Mouse (Mus musculus): ENCODE results near the gene Cabp7. TPM values are rescaled to one million over a fixed set of nuclear protein-coding genes. Genes with fewer than 3 reads are reported as not detected.

Cabp7 gene
- under 1 TPM; 0.15 to 0.31 TPM for polyA plus RNA-seq (2017; shearing (Covaris generic))

DNA sequence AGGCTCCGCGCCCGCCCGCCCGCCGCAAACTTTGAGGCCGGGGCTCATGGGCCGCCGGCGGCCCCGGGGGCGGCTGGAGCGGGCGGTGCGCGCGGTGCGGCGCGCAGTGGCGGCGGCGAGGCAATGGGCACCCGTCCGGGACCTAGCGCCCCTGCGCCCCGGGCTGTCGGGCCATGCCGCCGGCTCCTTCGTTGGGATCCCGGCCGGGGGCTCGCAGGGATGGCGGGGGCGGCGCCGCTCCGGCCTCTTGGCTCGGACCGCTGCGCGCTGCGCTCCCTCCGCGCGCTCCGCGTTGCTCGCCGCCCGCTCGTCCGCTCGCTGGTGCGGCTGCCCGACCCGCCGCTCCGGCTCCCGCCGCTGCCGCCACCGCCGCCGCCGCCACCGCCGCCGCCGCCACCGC, at the start of gene Cabp7:
Gene Cabp7, minus strand, starts transcription at position 46 of the 400 bp plus-strand sequence.
- no peak for ATAC-seq

DNA sequence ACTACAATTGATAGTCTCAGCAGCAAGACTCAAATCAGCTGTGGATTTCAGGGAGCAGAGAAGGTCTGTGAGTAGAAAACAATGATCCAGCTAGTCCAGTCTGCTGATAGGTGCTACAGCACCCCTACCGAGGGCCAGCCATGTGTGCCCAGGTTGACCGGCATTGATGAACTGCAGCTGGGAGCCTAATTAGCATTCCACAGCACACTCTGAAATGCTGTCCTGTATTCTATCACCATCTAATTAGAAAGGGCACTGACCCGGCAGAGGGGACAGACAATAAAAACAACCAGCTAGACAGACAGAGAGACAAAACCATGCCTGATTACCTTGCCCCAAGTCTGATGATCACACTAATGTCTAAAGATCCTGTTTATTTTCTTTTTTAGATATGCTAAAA, 46.4 kb upstream of the Cabp7 start:
- no peak for ATAC-seq

GRCm38 (mm10) chr11:4791549-4791948, 45.0 kb upstream of the Cabp7 start:
- ATAC-seq, result no peak

GRCm38 (mm10) chr11:4789691-4790090, 43.1 kb upstream of the Cabp7 start:
- ATAC-seq, result no peak

GRCm38 (mm10) chr11:4784629-4785142, 38.1 kb upstream of the Cabp7 start:
- no peak for ATAC-seq

DNA sequence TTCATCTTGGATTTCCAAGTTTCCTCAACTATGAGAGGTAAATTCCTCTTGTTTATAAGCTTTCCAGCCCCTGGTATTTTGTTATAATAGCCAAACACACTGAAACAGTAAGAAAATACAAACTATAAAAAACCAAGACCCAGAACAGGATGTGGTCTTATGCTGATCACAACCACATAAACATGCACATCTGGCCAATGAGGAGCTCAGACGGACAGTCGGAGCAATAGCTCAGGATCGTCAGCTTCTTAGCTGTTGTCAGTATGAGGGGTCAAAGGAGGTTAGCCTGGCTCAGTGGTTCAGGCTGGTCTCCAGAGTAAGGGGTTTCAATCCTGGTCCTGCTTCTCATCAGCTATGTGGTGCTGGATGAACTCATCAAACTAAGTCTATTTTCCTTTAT, 36.5 kb upstream of the Cabp7 start:
- peak; percentile 36 for ATAC-seq

GRCm38 (mm10) chr11:4780927-4781326, 34.3 kb upstream of the Cabp7 start:
- no peak for ATAC-seq

DNA sequence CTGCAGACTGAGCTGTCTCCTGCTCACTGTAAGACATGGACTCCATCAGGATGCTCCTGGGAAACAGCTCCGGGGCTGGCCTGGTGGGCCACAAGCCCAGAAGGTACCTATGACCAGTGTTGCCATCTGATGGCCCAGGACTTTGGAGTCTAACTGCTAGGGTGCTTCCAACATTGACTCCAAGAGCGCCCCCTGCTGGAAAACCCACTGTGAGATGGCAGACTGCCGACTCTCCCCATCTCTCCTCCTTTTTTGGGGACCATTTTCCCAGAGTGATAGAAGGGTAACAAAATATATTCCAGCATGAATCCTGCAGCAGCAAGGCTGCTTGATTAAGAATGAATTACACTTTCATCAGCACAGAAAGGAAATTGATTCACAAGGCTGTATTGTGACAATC, 26.3 kb upstream of the Cabp7 start:
- ATAC-seq, result no peak

- no peak for ATAC-seq
Measured at GRCm38 (mm10) chr11:4771756-4772155, 25.2 kb upstream of the Cabp7 start.

DNA sequence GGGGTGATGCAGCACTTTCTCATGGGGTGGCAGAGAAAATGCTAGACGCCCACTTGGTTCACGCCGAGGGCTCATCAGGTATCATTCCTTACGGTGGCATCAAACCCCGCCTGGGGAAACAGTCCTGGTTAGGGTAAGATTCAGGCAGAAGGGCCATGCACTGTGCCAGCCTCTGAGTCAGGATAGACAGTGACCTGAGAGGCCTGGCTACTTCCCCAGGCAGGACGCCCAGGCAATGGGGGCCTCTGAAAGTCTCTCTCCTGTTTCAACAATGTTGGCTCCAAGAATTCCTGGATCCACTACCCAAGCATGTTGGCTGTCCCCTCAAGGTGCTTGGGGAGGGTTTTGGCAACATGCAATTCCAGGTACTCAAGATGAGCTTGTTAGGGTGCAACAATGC, 23.3 kb upstream of the Cabp7 start:
- no peak for ATAC-seq

GRCm38 (mm10) chr11:4769293-4769692, 22.7 kb upstream of the Cabp7 start:
- no peak for ATAC-seq

DNA sequence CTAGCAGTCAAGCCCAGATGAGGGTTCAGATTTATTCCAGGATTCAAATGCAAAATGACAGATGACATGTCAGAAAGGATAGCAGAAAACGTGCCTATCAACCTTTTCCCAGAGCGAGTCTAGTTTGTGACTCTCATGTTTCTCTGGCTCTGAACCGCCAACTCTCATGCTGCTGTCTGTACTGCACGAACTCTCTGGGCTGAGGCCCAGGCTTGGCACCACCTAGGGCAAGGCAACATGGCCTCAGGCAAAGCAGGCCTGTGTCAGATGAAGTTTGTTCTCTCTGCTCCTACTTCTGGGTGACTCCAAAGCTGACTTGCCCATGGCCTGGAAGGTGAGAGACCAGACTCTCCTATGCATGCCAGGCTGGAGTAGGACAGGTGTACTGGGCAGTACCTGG, 21.8 kb upstream of the Cabp7 start:
- ATAC-seq, result no peak

DNA sequence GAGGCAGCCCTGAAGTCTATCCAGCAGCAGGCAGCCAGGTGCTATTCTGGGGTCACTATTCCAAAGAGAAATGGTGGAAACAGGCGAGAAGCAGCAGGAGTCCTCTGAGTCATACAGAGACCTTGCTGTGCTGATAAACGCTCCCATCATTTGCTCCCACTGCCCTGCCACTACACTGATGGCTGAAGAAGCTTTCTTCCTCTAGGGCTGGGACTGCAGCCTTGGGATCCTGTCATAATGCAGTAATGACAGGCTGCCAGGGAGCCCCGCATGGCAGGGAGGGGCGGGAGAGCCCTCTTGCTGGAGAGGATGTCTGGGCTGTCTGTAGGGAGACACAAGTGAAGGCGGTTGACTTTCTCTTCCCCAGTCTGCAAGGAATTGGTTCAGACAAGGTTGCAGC, 17.9 kb upstream of the Cabp7 start:
- ATAC-seq, result no peak

DNA sequence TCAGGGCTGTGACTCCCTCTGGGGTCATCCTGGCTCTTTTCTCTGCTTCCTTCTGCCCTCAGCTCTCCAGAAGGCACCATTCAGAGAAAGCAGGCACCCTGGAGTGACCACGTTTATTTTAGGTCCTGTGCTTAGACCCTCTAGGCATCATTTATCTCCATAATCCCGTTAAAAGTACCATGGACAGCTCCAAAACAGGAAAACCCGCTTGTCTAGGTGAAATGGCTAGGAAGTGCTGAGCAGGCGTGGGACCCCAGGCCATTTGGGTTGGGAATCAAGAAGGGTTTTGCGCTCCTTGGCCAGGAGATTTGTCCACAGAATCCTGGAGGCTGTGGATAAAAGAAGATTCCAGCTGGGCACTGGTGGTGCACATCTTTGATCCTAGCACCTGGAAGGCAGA, 17.1 kb upstream of the Cabp7 start:
- ATAC-seq, result no peak

DNA sequence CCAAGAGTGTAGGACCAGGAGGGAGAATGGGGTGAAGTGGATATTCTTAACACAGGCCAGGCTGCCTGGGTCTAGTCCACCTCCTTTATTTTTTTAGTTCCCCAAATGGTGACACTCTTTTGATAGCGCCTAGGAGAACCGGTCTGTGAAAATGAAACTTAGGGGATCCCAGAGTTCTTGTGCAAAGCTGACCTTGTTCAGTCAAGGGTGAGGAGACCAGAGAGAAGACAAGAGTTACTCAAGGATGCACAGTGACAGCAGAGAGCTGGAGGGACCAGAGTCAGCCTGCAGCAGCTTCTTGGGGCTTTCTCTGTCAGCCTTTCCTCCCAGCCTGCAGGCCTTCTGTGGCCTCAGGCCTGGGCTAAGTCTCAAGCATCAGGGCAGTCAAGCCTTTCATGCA, 15.9 kb upstream of the Cabp7 start:
- no peak for ATAC-seq

DNA sequence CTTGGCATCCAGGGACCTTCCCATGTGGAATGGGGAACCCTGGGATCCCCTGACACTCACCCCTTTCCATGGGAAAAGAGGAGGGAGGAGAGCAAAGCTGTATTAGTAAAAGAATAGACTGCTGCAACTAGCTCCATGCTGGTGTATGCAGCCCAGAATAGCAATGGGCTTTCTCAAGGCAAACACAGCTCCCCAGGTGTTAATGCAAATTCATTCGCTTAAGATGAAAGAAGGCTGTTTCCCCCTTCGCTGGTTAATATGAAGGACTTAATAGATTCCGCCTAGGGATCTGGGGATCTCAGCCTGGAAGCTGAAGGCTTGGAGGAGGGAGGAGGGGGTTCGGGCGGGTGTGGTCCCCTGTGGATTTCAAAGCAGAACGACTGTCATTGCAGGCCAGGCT, 15.4 kb upstream of the Cabp7 start:
- ATAC-seq, result no peak

DNA sequence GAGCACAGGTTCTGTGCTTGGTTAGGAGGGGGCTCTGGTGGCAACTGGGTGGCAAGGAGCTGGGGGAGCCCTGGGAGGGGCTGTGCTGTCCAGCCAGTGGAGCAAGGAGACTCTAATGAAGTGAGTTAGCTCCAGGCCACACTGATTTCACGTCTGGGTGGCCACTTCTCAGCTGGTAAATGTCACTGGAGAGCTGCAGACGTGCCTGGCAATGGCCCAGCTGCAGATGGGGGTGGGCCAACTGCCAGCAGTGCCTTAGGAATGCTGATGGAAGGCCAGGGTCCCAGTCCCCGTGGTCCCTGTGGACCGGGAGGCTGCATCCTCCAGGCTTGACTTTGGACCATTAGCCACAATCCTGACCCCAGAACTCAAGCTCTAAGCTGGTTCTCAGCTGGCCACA, 13.9 kb upstream of the Cabp7 start:
- no peak for ATAC-seq

DNA sequence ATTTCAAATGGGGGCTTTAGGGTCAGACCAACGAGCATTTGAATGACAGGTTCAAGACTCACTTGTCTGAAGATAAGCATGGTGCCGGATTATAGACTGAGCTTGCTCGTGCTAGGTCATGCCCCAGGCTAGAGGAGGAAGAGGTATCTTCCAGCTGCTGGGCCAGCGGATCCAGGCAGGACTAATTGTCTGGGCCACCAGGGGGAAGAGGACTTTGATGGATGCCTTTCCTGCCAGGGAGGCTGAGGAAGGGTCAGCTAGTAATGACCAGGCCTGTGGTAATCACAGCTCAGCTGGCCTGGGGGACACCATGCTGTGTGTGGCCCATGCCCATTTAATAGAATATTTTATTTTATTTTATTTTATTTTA, 11.2 kb upstream of the Cabp7 start:
- ATAC-seq, result no peak

DNA sequence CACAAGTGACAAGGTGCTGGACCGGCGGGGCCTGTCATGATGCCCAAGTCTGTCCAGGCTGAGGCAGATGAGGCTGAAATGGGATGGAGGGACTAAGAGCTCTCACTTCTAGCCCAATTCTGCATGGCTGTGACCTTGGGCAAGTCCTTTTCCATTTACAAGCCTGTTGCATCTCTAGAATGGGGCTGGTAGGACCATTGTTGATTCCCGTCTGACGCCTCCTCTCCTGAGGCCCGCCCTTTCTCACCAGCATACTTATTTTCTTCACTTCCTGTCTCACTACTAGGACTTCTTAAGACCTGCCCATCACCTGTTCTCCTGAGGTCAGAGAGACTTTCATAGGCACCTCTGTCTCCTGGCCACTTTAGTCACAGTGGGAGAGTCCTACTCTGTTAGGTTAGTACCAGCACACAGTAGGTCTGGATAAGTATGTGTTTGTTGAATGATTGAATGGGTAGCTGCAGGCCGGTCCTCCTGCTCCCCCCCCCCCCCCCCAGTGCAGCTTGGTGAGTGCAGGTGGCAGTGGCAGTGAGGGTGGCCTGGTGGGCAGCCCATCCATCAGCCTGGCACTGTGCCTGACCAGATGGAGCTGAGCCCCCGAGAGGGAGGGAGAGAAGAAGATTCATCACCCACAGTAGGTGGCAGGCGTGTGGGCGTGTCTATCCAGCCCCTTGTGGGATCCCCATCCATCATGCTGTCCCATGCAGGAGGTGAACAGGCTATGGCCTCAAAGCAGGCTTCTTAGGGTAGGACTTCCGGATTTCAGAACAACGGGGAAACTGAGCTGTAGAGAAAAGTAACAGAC, 10.6 kb upstream of the Cabp7 start:
- no peak for ATAC-seq

DNA sequence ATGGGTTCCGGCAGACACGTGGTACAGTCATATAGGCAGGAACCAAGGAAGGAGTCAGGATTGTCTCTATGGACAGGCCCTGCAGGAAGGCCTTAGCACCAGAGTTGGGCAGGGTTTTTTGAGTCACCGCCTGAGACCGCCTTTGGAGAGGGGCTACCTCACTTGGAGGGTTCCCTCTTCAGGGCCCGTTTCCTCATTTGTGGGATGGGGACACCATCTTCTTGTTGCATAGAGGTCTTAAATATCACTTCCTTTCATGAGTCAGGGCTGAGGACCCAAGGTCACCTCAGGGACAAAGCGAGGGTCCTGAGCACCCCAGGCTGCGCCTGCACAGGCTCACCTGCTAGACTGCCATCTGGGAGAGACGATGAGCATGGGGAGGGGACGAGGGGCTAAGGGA, 9.9 kb upstream of the Cabp7 start:
- no peak for ATAC-seq

DNA sequence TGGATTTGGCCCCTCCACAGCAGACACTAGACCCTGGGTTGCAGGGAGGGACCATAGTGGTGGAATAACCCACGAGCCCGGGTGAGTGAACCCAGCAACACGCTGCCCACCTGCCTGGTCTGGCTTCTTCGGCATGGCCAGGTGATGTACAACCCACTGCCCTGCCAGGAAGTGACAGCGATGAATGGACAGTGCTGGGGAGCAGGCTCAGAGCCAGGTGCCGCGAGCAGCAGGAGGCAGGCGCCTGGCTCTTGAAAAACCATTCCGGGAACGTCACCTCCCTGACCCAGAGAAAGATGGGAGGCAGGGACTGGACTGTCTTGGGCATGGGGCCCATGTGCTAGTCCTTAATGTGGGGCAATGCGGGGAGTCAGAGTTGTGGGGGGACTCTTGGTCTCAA, 8.3 kb upstream of the Cabp7 start:
- no peak for ATAC-seq

GRCm38 (mm10) chr11:4754036-4754435, 7.5 kb upstream of the Cabp7 start:
- ATAC-seq, result no peak

GRCm38 (mm10) chr11:4752836-4753235, 6.3 kb upstream of the Cabp7 start:
- ATAC-seq, result no peak

DNA sequence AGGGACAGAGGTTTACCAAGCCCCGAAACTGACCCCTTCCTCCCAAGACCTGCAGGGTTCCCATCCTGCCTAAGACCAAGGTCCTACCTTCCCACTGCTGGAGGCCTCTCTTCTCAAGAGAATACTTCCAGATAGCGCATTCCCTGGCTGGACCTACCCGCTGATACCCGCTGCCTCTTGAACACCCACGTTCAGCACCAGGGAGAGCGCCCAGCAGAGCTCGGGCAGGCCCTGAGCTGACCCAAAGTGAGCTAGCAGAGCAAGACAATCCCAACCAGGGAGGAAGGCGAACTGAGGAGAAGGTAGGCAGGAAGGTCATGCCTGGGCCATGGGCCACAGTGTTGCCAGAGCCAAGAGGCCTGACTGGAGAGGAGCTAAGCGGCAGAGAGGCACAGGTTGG, 3.7 kb upstream of the Cabp7 start:
- ATAC-seq, result no peak

GRCm38 (mm10) chr11:4747285-4747684, 707 bp upstream of the Cabp7 start:
- no peak for ATAC-seq
